Mouse (Mus musculus) gonadal fat pad, adult 2 months (tissue): ENCODE data around the gene S100a3. TPM values are rescaled to one million over a fixed set of nuclear protein-coding genes. Genes with fewer than 3 reads are reported as not detected.

Experiments used
- DNase-seq: peaks from one replicate; pipeline ENCODE4 v3.0.0-alpha.2; 2012; ENCODE audit warnings: low read depth
- polyA plus RNA-seq: library from polyadenylated mRNA; depleted of rRNA; stranded (reverse); fragments of >200 nt; gene quantifications from 2 replicates; pipeline ENCODE4 v1.2.3, GENCODE M21; 2012

S100a3 gene
- polyA plus RNA-seq, 1 experiment = 1.4 TPM

DNA sequence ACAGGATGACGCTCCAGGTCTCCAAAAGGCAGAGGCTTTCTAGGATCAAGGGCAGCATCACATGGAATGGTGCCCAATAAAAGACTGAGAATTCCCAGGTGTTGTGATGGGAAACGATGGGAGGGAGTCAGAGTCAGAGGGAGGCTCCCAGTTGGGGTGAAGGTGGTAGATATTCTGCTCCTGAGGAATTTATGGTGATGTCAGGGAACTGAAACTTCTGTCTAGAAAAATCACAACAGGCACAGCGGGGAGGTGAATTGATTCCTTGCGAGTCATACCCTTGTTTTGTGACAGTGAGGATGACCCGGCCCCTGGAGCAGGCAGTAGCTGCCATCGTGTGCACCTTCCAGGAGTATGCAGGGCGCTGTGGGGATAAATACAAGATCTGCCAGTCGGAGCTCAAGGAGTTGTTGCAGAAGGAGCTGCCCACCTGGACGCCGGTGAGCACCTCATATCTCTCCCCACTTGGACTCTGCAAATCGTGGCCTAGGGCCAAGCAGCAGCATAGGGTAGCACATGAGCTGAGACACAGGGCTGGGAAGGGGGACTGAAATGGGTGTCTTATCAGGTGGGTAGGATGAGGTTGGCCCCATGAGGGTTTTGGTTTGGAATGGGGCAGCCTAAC lies 41.2 kb downstream of the S100a3 start, which contains the start of gene Gm42674:
Gm42674 (plus strand) TSS at position 419 of the 625 bp plus-strand sequence.
- no peak for DNase-seq

DNA sequence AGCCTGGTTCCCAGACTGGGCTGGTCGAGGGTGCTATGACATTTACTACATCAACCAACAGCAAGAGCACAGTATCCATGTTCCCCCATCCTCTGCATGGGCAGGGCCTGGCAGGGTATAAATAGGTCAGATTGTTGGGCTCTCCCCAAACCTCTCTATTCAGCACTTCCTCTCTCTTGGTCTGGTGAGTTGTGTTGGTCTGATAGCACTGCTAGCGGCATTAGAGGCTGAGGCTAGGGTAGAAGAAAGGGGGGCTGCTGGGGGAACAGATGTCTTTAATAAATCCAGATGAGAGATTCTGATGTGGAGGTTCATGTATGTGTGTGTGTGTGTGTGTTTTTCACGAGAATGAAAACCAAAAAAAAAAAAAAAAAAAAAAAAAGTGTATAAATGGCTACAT lies 43.2 kb downstream of the S100a3 start, which contains the start of gene S100a4:
S100a4 (plus strand) TSS at position 149 of the 400 bp plus-strand sequence.
- no peak for DNase-seq

DNA sequence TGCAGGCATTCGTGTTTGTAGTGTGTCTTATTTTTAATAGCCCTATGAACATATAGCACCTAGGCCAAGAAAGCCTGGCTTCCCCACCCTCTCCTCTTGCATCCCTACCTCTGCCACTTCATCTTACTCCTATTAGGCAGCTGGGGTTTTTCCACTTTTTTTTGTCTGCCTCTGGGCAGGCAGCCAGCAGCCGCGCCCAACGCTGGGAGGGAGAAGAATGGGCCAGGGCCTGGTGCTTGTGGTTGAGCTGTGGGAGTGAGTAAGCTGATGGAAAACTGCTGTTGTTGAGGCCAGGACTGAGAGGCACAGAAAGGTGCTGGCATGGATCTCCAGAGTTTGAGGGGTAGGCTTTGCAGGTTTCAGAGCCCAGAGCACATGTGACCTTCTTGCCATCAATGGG lies 44.0 kb downstream of the S100a3 start:
- DNase-seq = no peak

DNA sequence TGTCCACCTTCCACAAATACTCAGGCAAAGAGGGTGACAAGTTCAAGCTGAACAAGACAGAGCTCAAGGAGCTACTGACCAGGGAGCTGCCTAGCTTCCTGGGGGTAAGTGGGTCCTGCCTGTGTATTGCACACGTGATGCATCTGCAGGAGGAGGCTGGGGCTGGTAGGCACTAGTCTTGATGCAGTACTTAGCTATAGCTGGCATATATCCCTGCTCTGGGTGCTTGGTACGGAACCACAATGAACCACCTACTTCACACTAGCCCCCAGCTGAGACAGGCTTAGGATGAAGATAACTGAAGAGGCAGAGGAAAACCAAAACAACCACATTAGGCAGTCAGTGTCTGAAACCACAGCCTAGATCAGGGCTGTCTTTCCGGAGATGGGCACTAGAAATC lies 44.7 kb downstream of the S100a3 start:
- no peak for DNase-seq

DNA sequence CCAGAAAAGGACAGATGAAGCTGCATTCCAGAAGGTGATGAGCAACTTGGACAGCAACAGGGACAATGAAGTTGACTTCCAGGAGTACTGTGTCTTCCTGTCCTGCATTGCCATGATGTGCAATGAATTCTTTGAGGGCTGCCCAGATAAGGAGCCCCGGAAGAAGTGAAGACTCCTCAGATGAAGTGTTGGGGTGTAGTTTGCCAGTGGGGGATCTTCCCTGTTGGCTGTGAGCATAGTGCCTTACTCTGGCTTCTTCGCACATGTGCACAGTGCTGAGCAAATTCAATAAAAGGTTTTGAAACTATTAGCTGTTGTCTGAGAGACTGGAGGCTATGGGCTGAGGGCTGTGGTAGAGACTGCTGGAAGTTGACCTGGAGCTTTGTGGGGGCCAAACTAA lies 45.4 kb downstream of the S100a3 start:
- no peak for DNase-seq

DNA sequence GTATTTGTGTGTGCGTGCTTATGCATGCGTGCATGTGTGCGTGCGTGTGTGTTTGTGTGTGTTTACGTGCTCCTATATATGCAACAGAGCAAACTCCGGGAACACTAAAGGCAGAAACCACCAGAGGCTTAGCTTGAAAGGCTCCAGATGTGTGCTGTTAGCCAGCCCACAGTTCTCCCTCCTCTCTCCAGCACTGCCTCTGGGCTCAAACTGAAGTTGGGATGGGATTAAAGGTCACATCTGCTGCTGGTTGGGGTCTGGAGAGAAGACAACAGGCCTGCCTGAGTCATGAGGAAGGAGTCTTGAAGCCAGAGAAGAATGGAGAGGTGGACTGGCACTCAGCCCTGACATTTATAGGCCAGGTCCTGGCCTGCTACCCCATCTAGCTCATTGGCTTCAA lies 45.8 kb downstream of the S100a3 start:
- no peak for DNase-seq

DNA sequence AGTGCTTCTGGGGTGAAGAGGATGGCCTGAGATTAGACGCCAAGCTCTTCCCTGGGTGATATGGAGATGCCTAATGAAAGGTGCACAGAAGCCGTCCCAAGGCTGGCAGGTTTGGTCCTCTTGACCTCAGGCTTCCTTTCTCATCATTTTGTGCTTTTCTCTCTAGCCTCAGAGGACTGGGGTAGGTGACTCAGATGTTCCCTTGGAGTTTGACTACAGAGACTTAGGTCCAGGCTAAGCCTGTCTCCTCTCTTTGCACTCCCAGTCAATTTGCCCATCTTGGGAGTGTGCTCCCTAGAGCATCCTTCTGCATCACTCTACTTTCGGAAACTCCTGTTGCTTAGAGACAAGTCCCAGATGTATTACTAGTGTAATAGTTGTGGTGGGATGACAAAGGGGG lies 47.0 kb downstream of the S100a3 start:
- DNase-seq = no peak

DNA sequence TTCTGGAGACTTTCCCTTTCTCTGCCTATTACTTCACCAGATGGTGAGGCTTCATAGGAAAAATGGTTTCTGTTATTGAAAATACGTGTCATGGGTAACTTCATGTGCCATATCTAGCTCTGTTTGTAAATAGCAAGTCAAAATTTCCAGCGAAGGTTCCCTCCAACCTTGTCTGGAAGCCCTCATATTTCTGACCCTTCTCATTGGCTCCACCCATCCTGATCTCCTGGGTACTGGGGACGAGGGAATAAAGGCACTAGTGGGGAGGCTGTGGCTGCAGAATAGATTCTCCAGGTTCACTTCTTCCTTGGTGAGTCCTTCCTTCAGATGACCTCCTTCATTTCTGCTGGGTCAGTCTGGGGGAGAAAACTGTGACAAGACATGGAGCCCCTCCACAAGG lies 47.8 kb downstream of the S100a3 start, which contains the start of gene S100a5:
S100a5 (plus strand) TSS at position 301 of the 400 bp plus-strand sequence.
- DNase-seq = no peak

DNA sequence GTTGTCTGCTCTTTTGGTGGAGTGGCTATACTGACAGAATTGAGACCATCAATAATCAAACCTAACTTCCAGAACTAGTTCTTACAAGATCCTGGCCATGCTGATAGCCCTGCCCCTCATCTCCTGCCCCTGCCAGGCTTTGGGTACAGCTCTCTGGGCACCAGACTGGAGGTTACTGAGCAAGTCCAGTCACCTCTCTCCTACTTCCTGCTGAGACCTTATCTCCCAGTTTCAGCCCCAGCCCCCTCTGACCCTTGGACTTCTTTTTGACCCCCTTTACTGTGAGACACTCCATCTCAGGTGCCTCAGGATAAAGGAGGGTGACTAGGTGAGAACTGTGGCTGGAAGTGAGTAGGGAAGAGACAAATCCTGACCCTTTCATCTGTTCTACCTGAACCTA lies 48.7 kb downstream of the S100a3 start:
- no peak for DNase-seq

DNA sequence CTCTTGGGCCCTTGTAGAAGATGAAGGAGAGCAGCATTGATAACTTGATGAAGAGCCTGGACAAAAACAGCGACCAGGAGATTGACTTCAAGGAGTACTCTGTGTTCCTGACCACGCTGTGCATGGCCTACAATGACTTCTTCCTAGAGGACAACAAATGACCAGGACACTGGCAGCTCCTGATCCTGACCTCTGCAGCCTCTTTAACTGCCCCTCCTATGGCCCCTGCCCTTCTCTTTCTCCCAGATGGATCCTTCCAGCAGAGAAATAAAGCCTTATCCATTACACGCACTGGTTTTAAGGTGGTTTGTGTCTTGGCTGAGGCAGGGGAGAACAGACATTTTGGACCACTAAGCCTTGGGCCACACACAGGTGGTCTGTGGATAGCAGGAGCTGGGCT lies 51.1 kb downstream of the S100a3 start:
- no peak for DNase-seq

DNA sequence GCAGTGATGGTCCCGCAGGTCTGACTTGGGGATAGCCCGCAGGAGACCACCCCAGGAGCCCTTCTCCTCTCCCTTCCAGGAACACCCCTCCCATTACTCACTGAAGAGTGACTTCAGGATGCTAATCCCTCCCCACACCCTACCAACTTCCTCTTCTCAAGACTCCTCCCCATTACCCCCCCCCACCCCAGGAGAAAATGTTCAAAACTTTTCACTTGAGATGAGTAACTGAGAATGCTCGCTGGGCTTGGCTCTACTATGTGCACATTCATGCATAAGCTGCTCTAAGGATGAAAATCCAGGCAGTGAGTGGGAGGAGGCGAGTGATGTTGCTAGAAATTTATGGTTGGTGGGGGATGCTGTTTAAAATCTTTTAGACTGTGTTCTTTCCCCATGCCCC lies 51.7 kb downstream of the S100a3 start:
- DNase-seq = no peak

DNA sequence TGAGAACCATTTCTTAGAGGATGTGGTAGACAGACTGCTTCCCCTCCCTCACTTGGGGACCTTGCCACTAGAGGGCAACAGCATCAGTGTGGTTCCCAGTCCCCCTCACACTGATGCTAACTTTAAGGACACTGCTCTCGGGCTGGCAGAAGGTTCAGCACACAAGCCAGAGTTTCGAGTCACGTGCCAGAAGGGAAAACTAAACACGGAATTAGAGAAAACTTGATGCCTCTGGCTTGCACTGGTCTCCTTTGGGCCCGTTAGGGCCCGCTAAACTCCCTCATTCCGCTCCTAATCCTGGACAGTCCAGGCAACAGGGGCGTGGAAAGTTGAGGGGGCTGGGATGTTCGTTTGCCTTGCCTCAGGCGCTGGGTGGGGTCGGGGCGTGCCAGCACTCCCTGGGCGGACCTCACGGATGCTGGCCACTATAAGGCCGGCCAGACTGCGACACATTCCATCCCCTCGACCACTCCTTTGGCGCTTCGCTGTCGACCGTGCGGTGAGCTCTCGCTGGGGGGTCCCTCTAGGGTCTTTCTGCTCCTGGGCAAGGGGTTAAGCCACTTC lies 52.4 kb downstream of the S100a3 start, which contains the start of gene S100a6:
S100a6 (plus strand) TSS at position 155 of the 564 bp plus-strand sequence.
- no peak for DNase-seq

DNA sequence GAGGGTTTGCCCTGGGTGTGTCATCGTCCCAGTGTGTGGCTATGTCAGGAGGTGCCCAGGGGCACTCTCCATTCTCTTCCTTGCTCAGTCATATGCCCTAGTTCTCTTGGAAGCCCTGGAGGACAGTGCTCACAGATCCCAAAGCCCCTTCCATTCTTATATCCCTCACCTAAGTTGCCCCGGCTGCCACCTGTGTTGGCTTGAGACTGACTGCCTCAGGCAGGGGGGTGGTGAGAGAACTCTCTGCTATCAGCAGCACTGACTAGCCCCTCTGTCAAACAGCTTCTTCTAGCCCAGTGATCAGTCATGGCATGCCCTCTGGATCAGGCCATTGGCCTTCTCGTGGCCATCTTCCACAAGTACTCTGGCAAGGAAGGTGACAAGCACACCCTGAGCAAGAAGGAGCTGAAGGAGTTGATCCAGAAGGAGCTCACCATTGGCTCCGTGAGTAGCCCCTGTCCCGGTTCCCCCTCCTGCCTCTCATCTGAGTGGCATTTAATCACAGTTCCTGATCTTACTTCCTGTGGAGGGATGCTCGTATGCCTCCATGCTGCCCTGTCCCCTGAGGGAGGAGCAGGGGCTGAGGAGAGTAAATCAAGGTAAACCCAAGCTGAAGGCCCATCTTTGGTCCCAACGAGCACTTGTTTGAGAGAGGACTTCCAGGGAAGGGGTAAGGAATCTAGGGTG lies 53.2 kb downstream of the S100a3 start:
- no peak for DNase-seq

DNA sequence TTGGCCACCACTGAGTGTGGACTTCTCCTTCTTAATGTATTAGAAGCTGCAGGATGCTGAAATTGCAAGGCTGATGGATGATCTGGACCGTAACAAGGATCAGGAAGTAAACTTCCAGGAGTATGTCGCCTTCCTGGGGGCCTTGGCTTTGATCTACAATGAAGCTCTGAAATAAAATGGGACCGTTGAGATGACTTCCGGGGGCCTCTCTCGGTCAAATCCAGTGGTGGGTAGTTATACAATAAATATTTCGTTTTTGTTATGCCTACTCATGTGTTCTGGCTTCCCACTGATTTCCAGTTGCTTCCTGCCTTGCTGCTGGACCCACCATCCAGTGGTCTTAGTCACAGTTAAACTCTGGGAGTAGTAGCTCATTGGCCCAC lies 53.8 kb downstream of the S100a3 start:
- DNase-seq = no peak

DNA sequence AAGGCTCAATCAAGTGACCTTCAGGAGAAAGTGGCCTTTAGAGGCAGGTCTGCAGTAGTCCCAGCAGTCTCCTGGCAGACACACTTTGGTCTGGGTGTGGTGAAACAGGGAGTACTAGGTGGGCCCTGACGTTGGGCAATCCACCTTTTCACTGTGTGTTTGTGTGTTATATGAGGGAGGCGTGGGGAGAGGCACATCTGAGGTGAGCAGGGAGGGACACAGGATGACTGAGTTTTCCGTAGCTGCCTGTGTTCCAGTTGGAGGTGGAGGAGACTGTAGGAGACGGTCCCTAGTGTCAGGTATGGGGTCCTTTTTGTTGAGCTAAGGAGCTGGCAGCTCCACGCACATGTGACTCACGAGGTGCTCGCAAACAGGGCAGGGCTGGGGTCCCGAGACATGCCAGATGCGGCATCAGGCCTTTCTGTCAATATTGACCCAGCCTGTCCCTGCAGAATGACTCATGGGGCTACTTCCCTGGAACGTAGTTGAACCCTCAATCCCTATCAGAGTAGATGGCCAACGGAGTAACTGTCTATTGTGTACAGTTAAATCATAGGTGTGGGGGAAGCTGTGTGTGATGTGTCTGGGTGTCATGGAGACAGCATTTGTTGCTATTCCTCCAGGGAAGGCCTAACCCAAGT lies 54.4 kb downstream of the S100a3 start:
- DNase-seq = no peak

DNA sequence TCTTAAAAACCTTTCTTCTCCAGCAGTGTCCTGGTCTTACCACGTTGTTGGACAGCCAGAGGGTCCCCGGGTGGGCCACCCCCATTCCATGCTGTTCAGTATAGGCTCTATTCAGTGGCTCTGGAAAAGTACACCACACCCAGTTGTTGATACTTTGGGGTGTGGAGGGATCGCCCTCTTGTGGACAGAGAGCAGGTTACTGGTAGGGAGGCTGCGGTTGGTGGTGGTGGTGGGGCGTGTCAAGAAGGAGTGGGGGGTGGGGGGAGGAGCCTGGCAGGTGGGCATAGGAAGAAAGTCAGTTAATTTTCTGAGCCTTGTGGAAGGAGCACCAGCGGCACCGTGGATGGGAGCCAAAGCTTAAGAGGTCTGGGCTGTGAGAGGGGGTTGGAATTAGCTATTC lies 55.0 kb downstream of the S100a3 start:
- DNase-seq = no peak

DNA sequence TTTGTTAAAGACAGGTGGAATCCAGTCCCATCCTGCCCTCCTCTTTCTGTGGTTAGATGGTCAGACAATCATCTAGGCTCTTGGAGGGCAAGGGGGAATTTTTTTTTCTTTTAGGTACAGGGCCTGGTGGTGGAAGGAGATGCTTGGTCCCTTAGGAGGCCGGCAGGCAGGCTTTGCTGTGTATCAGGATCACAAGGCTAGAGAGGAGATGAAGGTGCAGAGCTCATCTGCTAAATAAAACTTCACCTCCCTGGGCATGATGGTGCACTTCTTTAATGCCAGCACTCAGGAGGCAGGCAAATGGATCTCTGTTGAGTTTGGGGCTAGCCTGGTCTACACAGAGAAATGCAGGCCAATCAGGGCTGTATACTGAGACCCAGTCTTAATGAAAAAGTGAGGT lies 55.5 kb downstream of the S100a3 start:
- no peak for DNase-seq

DNA sequence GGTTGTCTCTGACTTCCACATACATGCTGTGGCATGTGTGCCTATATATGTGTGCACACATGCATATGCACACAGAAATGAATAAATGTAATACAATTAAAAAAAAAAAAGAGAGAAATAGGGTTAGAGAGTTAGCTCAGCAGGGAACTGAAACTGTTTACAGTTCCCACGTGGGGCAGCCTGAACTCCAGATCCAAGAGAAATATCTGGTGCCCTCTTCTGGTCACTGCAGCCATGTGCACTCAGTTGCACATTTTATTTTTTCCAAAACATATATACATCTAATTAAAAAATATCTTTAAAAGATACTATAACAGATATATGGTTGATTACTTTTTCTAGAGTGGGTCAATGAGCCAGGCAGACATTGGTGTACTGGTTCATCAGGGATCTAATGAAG lies 57.2 kb downstream of the S100a3 start:
- no peak for DNase-seq

DNA sequence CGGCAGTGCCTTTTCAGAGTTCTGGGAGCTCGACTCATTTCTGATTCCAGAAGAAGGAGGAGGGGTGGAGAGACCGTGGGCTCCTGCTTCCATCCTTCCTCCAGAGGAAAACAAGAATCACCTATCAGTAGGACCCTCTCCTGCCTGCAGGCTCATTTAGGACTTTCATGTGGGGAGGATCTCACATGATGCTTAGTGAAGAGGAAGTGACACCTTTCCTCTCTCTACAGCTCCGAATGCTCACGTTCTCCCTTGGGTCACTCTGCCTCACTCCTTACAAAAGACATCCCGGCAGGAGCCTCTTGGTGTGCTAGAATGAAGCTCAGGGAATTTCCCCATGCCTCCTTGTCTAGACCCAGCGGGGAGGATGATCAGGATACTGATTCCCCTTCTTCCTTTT lies 61.2 kb downstream of the S100a3 start:
- no peak for DNase-seq

DNA sequence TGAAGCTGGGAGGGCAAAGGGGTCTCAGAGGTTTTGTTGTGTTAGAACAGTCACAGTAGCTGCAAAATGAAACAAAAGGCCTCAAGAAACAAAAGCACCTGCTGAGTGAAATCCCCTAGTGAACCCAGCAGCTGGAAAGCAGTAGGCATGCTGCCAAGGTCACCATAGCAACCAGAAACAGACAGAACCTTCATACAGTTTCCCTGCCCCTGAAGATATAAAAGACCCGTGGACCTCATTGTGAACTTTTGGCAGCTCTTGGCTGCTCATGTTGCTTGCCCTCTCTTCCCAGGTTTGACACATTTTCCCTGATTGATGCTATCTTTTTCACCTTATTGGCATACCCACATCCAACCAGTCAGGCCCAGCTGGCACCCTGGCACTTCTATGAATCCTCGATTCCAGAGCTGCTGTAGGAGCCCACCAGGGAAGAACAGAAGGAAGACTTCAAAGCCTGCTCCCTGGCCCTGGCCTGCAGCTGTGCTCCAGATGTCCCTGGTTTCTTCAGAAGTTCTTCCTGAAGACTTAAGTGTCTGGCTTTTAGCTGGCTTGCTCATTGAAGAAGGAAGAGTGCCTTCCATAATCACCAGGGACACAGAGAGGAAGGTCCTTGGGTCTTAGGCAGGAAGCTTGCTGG lies 63.2 kb downstream of the S100a3 start:
- no peak for DNase-seq

DNA sequence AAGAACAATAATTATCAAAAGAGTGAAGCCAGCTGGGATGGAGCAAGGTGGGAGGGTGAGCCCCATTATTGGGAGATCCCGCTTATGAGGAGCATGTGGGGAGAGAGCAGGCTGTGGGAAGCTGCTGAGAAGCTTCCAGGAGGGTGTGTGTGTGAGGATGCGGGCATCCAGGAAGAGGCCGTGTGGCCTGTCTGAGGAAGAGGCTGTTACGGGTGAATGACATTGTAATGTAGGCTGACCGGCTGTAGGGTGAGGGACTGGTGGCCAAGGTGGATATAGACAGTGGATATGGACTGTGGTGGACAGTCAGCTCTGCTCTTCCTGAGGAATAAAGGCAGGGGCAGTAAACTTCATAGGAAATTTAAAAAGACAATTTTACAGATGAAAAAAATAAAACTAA lies 65.1 kb downstream of the S100a3 start:
- no peak for DNase-seq
